Mouse (Mus musculus): ENCODE measurements at regions not wholly inside any gene's neighbourhood (a gene's known extent, or its start where the extent isn't known, plus 50 kb on each side); places are given as distances from the start of the nearest gene placed in this dataset.

- Histone ChIP-seq H3K27ac (ENCODE audit: low read length) (no peak overlapping the region), H3K4me2 (replicated peaks; ENCODE audit: low read depth, low read length) (no peak overlapping the region), H3K4me1 (ENCODE audit: insufficient read depth, low read length) (no peaks in the 10 kb centered on the region), H3K36me3 (ENCODE audit: insufficient read depth, low read length) (no peaks in the 10 kb centered on the region), H3K9ac (replicated peaks; ENCODE audit: low read length) (no peak overlapping the region), H3K27me3 (ENCODE audit: insufficient read depth, low read length) (no peaks in the 10 kb centered on the region), H3K4me3 (ENCODE audit: low read length) (no peak overlapping the region), H3K9me3 (ENCODE audit: low read length) (no peaks in the 10 kb centered on the region)
- 62% methylated on average over 2 of the region's 2 CpGs for WGBS
- no peak for ATAC-seq (ENCODE audit: low FRiP score, low TSS enrichment)
Observed at GRCm38 (mm10) chr16:77279495-77279894, 266.0 kb downstream of the Usp25 start.

- no peak overlapping the region for H3K4me2 ChIP-seq (replicated peaks; ENCODE audit: low read depth, low read length)
- H3K4me1 ChIP-seq (ENCODE audit: insufficient read depth, low read length): peaks cover 6% of the 10 kb centered on the region
- H3K27me3 ChIP-seq (ENCODE audit: insufficient read depth, low read length): no peaks in the 10 kb centered on the region
- H3K4me3 ChIP-seq (ENCODE audit: low read length): no peak overlapping the region
- no peaks in the 10 kb centered on the region for H3K36me3 ChIP-seq (ENCODE audit: insufficient read depth, low read length)
- H3K27ac ChIP-seq (ENCODE audit: low read length): no peak overlapping the region
- WGBS: 38% methylated on average over 3 of the region's 3 CpGs
- H3K9ac ChIP-seq (replicated peaks; ENCODE audit: low read length): no peak overlapping the region
- no peak for ATAC-seq (ENCODE audit: low FRiP score, low TSS enrichment)
- H3K9me3 ChIP-seq (ENCODE audit: low read length): no peaks in the 10 kb centered on the region
Observed at GRCm38 (mm10) chr16:77273306-77273705, 259.8 kb downstream of the Usp25 start.

GRCm38 (mm10) chr16:77268926-77269325 is 255.4 kb downstream of the Usp25 start:
- H3K4me3 ChIP-seq (ENCODE audit: low read length): no peak overlapping the region
- H3K9ac ChIP-seq (replicated peaks; ENCODE audit: low read length): no peak overlapping the region
- H3K36me3 ChIP-seq (ENCODE audit: insufficient read depth, low read length): no peaks in the 10 kb centered on the region
- no peak overlapping the region for H3K4me2 ChIP-seq (replicated peaks; ENCODE audit: low read depth, low read length)
- H3K4me1 ChIP-seq (ENCODE audit: insufficient read depth, low read length): peaks cover 6% of the 10 kb centered on the region
- no peak for ATAC-seq (ENCODE audit: low FRiP score, low TSS enrichment)
- H3K27ac ChIP-seq (ENCODE audit: low read length): no peak overlapping the region
- H3K27me3 ChIP-seq (ENCODE audit: insufficient read depth, low read length): no peaks in the 10 kb centered on the region
- H3K9me3 ChIP-seq (ENCODE audit: low read length): no peaks in the 10 kb centered on the region
- 67% methylated on average over 2 of the region's 2 CpGs for WGBS

- ATAC-seq (ENCODE audit: low FRiP score, low TSS enrichment): no peak
- Histone ChIP-seq H3K4me2 (replicated peaks; ENCODE audit: low read depth, low read length) (no peak overlapping the region), H3K27me3 (ENCODE audit: insufficient read depth, low read length) (no peaks in the 10 kb centered on the region), H3K27ac (ENCODE audit: low read length) (no peak overlapping the region), H3K9me3 (ENCODE audit: low read length) (no peaks in the 10 kb centered on the region), H3K36me3 (ENCODE audit: insufficient read depth, low read length) (no peaks in the 10 kb centered on the region), H3K4me3 (ENCODE audit: low read length) (no peak overlapping the region), H3K4me1 (ENCODE audit: insufficient read depth, low read length) (no peaks in the 10 kb centered on the region), H3K9ac (replicated peaks; ENCODE audit: low read length) (no peak overlapping the region)
Observed at GRCm38 (mm10) chr16:77267679-77268078, 254.2 kb downstream of the Usp25 start.

- H3K9ac ChIP-seq (replicated peaks; ENCODE audit: low read length): no peak overlapping the region
- no peaks in the 10 kb centered on the region for H3K9me3 ChIP-seq (ENCODE audit: low read length)
- WGBS: 50% methylated on average over 3 of the region's 3 CpGs
- no peak overlapping the region for H3K4me2 ChIP-seq (replicated peaks; ENCODE audit: low read depth, low read length)
- H3K36me3 ChIP-seq (ENCODE audit: insufficient read depth, low read length): no peaks in the 10 kb centered on the region
- no peak overlapping the region for H3K27ac ChIP-seq (ENCODE audit: low read length)
- H3K4me1 ChIP-seq (ENCODE audit: insufficient read depth, low read length): no peaks in the 10 kb centered on the region
- H3K27me3 ChIP-seq (ENCODE audit: insufficient read depth, low read length): no peaks in the 10 kb centered on the region
- no peak for ATAC-seq (ENCODE audit: low FRiP score, low TSS enrichment)
- H3K4me3 ChIP-seq (ENCODE audit: low read length): no peak overlapping the region
Observed at GRCm38 (mm10) chr16:77252349-77252748, 238.8 kb downstream of the Usp25 start.

GRCm38 (mm10) chr16:77251422-77251821 is 237.9 kb downstream of the Usp25 start:
- ATAC-seq (ENCODE audit: low FRiP score, low TSS enrichment): peak; percentile 35; the same call in 1 of the 2 replicates

GRCm38 (mm10) chr16:77240876-77241275 is 227.4 kb downstream of the Usp25 start:
- 49% methylated on average over 6 of the region's 6 CpGs for WGBS
- Histone ChIP-seq H3K4me3 (ENCODE audit: low read length) (no peak overlapping the region), H3K27me3 (ENCODE audit: insufficient read depth, low read length) (no peaks in the 10 kb centered on the region), H3K27ac (ENCODE audit: low read length) (no peak overlapping the region), H3K4me1 (ENCODE audit: insufficient read depth, low read length) (peaks cover 5% of the 10 kb centered on the region), H3K36me3 (ENCODE audit: insufficient read depth, low read length) (no peaks in the 10 kb centered on the region), H3K9ac (replicated peaks; ENCODE audit: low read length) (no peak overlapping the region), H3K4me2 (replicated peaks; ENCODE audit: low read depth, low read length) (no peak overlapping the region), H3K9me3 (ENCODE audit: low read length) (no peaks in the 10 kb centered on the region)
- ATAC-seq (ENCODE audit: low FRiP score, low TSS enrichment): no peak

More at GRCm38 (mm10) chr16:77251422-77251821, 237.9 kb downstream of the Usp25 start:
- H3K27ac ChIP-seq (ENCODE audit: low read length): no peak overlapping the region
- H3K27me3 ChIP-seq (ENCODE audit: insufficient read depth, low read length): no peaks in the 10 kb centered on the region
- 39% methylated on average over 3 of the region's 3 CpGs for WGBS
- H3K4me2 ChIP-seq (replicated peaks; ENCODE audit: low read depth, low read length): no peak overlapping the region
- H3K36me3 ChIP-seq (ENCODE audit: insufficient read depth, low read length): no peaks in the 10 kb centered on the region
- H3K4me1 ChIP-seq (ENCODE audit: insufficient read depth, low read length): no peaks in the 10 kb centered on the region
- H3K4me3 ChIP-seq (ENCODE audit: low read length): no peak overlapping the region
- no peaks in the 10 kb centered on the region for H3K9me3 ChIP-seq (ENCODE audit: low read length)
- H3K9ac ChIP-seq (replicated peaks; ENCODE audit: low read length): no peak overlapping the region

GRCm38 (mm10) chr16:77239176-77239790 is 225.8 kb downstream of the Usp25 start:
- no peaks in the 10 kb centered on the region for H3K9me3 ChIP-seq (ENCODE audit: low read length)
- no peak for ATAC-seq (ENCODE audit: low FRiP score, low TSS enrichment)
- no peaks in the 10 kb centered on the region for H3K27me3 ChIP-seq (ENCODE audit: insufficient read depth, low read length)
- peaks cover 5% of the 10 kb centered on the region for H3K4me1 ChIP-seq (ENCODE audit: insufficient read depth, low read length)
- H3K27ac ChIP-seq (ENCODE audit: low read length): no peak overlapping the region
- no peak overlapping the region for H3K4me2 ChIP-seq (replicated peaks; ENCODE audit: low read depth, low read length)
- 61% methylated on average over 9 of the region's 9 CpGs for WGBS
- H3K36me3 ChIP-seq (ENCODE audit: insufficient read depth, low read length): no peaks in the 10 kb centered on the region
- H3K9ac ChIP-seq (replicated peaks; ENCODE audit: low read length): no peak overlapping the region
- H3K4me3 ChIP-seq (ENCODE audit: low read length): no peak overlapping the region

GRCm38 (mm10) chr16:77238358-77239175 is 225.1 kb downstream of the Usp25 start:
- no peak overlapping the region for H3K4me3 ChIP-seq (ENCODE audit: low read length)
- peaks cover 5% of the 10 kb centered on the region for H3K4me1 ChIP-seq (ENCODE audit: insufficient read depth, low read length)
- no peak overlapping the region for H3K4me2 ChIP-seq (replicated peaks; ENCODE audit: low read depth, low read length)
- no peaks in the 10 kb centered on the region for H3K36me3 ChIP-seq (ENCODE audit: insufficient read depth, low read length)
- ATAC-seq (ENCODE audit: low FRiP score, low TSS enrichment): peak; percentile 61; the same call in 1 of the 2 replicates
- no peak overlapping the region for H3K9ac ChIP-seq (replicated peaks; ENCODE audit: low read length)
- no peak overlapping the region for H3K27ac ChIP-seq (ENCODE audit: low read length)
- no peaks in the 10 kb centered on the region for H3K27me3 ChIP-seq (ENCODE audit: insufficient read depth, low read length)
- 51% methylated on average over 13 of the region's 13 CpGs for WGBS
- H3K9me3 ChIP-seq (ENCODE audit: low read length): no peaks in the 10 kb centered on the region

All from kidney, embryonic 16.5 days (tissue).